Mouse (Mus musculus): ENCODE results near the gene Wfdc15a.
"Not testable (repeated sequence)": the region's sequence is repeated elsewhere in the genome, so short reads cannot be mapped to it uniquely, and the experiment has no call there.

Gene Wfdc15a

GRCm38 (mm10) chr2:164199626-164200327 is at the start of gene Wfdc15a:
Gene Wfdc15a (minus strand): TSS chr2:164200130.
- no peak for DNase-seq (ENCODE audit: low spot score)

GRCm38 (mm10) chr2:164238366-164238765 is 38.4 kb upstream of the Wfdc15a start, which contains the start of gene Svs2:
Gene Svs2 (minus strand): TSS chr2:164238466.
- no peak for DNase-seq (ENCODE audit: low spot score)

GRCm38 (mm10) chr2:164232671-164233070 is 32.7 kb upstream of the Wfdc15a start:
- DNase-seq (ENCODE audit: low spot score): no peak

- no peak for DNase-seq (ENCODE audit: low spot score)
These were observed 28.6 kb upstream of the Wfdc15a start for GRCm38 (mm10) chr2:164228361-164229070.

DNA sequence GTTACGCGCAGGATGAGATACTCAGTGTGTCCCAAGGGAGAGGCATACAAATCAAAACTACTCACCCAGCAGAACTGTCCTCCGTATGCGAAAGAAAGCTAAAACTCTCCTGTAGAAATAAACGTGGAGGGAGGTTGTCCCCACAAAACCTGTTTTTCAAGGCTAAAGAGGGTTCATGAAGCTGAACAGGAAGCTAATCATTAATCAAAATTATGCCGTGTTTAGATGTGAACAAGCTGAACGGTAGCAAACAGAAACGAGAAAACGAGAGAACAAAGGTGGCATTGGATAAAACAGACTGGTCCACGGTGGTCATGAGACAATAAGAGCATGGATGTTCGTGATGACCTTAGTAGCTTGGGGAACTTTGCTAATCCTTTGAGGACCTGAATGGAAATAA is 21.6 kb upstream of the Wfdc15a start, which contains the start of gene Wfdc15b:
TSS of gene Wfdc15b (minus strand) at position 139 of the 400 bp plus-strand sequence.
- no peak for DNase-seq (ENCODE audit: low spot score)

GRCm38 (mm10) chr2:164219295-164219694 is 19.4 kb upstream of the Wfdc15a start:
- DNase-seq (ENCODE audit: low spot score): no peak

GRCm38 (mm10) chr2:164212711-164213110 is 12.8 kb upstream of the Wfdc15a start:
- DNase-seq (ENCODE audit: low spot score): no peak

GRCm38 (mm10) chr2:164210892-164211291 is 11.0 kb upstream of the Wfdc15a start:
- DNase-seq (ENCODE audit: low spot score): no peak

- DNase-seq (ENCODE audit: low spot score): no peak
These were observed 6.7 kb upstream of the Wfdc15a start for GRCm38 (mm10) chr2:164206676-164207075.

GRCm38 (mm10) chr2:164206011-164206410 is 6.1 kb upstream of the Wfdc15a start:
- DNase-seq (ENCODE audit: low spot score): not testable (repeated sequence)

GRCm38 (mm10) chr2:164196700-164196990 is 3.3 kb downstream of the Wfdc15a start:
- DNase-seq (ENCODE audit: low spot score): no peak

DNA sequence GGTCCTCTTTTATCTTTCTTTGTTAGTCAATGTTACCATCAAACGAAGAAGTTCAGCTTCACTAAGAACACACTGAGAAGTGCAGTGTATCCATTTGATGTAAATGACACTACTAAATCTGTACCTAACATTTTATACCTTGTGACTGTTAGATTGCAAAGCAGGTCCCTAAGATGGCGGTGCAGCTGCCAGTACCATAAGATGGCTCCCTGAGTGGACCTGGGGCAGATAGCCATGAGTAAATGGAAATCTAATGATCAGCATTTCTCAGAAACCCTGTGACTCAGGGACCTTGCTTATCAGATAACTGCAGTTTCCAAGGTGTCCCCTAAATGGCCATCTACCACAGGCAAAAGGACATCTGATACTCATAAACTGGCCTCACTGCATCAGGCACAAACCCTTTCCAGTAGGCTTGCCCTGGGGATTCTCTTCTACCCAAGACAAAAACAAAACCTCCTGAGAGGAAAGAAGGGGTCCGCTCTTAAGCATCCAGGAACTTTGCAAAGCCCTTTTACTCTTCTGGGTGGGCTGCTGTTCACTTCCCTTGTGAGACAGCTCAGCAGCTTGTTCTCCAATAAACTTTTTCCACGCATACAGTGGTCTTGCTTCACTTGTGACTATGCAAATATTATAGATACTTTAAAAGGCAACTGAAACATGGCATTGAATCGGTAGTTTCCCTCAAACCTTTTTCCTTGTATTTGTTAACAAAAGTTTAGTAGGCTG is 3.8 kb downstream of the Wfdc15a start:
- DNase-seq (ENCODE audit: low spot score): no peak

DNA sequence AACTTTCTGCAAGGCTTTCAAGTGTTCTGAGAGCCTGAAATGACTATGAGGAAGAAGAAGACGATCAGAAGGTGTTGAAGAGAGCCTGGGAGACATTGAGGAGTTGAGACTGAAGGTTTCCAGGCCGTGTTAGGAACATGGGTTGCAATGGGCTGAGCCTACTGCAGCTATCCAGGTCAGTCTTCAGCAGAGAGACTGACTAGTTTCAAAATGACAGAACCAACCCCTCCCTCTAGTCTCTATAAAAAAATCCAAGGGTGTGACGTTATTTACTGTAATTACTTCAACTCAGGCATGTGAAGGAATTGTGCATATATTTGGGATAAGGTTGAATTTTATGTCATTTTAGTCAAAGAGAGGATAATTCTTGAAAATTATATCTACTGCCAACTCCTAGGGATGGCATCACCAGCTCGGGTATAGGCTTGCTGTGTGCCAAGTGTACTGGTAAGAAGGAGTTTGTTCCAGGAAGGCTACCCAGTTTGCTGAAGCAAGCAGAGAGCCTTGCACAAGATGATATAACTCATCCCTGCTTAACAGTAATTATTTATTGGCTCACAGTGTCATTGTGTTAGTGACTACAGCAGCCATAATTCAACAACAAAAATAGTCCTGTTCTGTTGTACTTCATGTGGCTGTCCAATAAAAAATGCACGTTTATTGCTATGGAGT is 4.8 kb downstream of the Wfdc15a start:
- DNase-seq (ENCODE audit: low spot score): no peak

DNA sequence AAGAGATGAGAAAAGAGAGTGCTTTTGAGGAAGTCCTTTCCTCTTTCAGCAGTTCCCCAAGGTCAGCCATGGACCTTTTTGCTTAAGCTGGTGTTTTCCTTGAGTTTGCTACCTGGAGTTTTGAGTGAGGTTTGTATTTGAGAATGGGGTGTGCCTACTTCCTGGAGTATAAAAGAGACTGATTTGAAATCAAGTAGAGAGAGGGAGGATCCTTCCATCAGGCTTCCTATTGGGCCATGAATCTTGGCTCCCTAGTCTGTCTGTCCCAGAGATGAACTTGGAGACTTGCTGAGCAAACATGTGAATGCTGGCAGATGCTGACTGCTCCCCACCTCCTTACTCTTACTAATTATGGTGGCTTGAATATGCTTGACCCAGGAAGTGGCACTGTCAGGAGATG is 7.7 kb downstream of the Wfdc15a start:
- DNase-seq (ENCODE audit: low spot score): no peak

DNA sequence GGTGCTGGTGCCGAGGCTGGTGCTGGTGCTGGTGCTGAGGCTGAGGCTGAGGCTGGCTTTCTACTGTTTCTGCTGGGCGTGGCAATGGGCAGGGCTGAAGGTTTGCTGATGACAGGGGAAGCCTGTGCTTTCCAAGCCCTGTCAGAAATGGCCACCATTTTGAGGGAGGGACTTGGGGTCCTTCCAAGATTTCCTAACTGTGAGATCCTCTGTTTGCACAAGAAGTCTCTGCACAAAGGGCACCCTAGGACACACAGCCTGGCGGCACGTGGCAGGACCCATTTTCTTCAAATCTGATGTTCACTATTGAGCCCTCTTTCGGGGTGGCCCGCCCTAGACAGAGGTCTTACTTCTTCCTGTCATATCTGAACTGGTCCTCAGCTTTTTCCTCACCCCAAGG is 9.4 kb downstream of the Wfdc15a start, which contains the start of gene Wfdc12:
TSS of gene Wfdc12 (minus strand) at position 33 of the 400 bp plus-strand sequence.
- no peak for DNase-seq (ENCODE audit: low spot score)

GRCm38 (mm10) chr2:164188722-164189121 is 11.2 kb downstream of the Wfdc15a start:
- no peak for DNase-seq (ENCODE audit: low spot score)

- no peak for DNase-seq (ENCODE audit: low spot score)
These were observed 15.7 kb downstream of the Wfdc15a start for GRCm38 (mm10) chr2:164184145-164184719.

GRCm38 (mm10) chr2:164183340-164183739 is 16.6 kb downstream of the Wfdc15a start:
- no peak for DNase-seq (ENCODE audit: low spot score)

- DNase-seq (ENCODE audit: low spot score): no peak
These were observed 17.2 kb downstream of the Wfdc15a start, which contains the start of gene Wfdc5 for GRCm38 (mm10) chr2:164182692-164183255. Gene Wfdc5 (minus strand): TSS chr2:164182742.

GRCm38 (mm10) chr2:164180770-164181169 is 19.2 kb downstream of the Wfdc15a start:
- DNase-seq (ENCODE audit: low spot score): no peak

GRCm38 (mm10) chr2:164180124-164180523 is 19.8 kb downstream of the Wfdc15a start:
- DNase-seq (ENCODE audit: low spot score): no peak
